Mouse (Mus musculus) lung, embryonic 15.5 days (tissue): ENCODE data around the gene Barx1. TPM values are rescaled to one million over a fixed set of nuclear protein-coding genes. Genes with fewer than 3 reads are reported as not detected.

Experiments
- ATAC-seq: fragments of 200-750 bp; cut with Nextera tagmentation; 2 replicates; pipeline ENCODE4 v1.8.0; 2017; ENCODE audit warnings: moderate number of reproducible peaks, borderline replicate concordance; ENCODE audit not compliant: low FRiP score, low TSS enrichment; ENCODE audit errors: extremely low read depth
- H3K27ac ChIP-seq: fragments of 300-500 bp; sonication (generic); 2 replicates; pipeline ENCODE4 v1.5.1; 2015; ENCODE audit warnings: moderate library complexity, mild to moderate bottlenecking, inconsistent platforms
- H3K27me3 ChIP-seq: fragments of 300-500 bp; sonication (generic); 2 replicates; pipeline ENCODE4 v1.6.1; 2015; ENCODE audit warnings: inconsistent platforms
- H3K36me3 ChIP-seq: fragments of 300-500 bp; sonication (generic); 2 replicates; pipeline ENCODE4 v1.6.1; 2015; ENCODE audit warnings: inconsistent platforms
- H3K4me1 ChIP-seq: fragments of 300-500 bp; sonication (generic); 2 replicates; pipeline ENCODE4 v1.6.1; 2015; ENCODE audit warnings: inconsistent platforms
- H3K4me2 ChIP-seq: fragments of 300-500 bp; sonication (generic); 2 replicates; pipeline ENCODE4 v1.6.1; 2015; ENCODE audit warnings: inconsistent platforms, mild to moderate bottlenecking, moderate library complexity
- H3K4me3 ChIP-seq: fragments of 300-500 bp; sonication (generic); 2 replicates; pipeline ENCODE4 v1.5.1; 2015; ENCODE audit warnings: mild to moderate bottlenecking, inconsistent platforms
- H3K9ac ChIP-seq: fragments of 300-500 bp; sonication (generic); 2 replicates; pipeline ENCODE4 v1.6.1; 2015; ENCODE audit warnings: inconsistent platforms
- H3K9me3 ChIP-seq: fragments of 300-500 bp; sonication (generic); 2 replicates; pipeline ENCODE4 v1.6.1; 2016; ENCODE audit warnings: inconsistent platforms
- WGBS: fragments of 180-500 bp; shearing (Covaris S2); methylation state at CpG from one replicate; pipeline ENCODE4 v1.1.7; 2015; 5-methylcytosine and 5-hydroxymethylcytosine counted together
- polyA plus RNA-seq: library from polyadenylated mRNA; unstranded; fragments of >200 nt; fragmentation: Nextera tagmentation; extraction: Ambion mirVana; gene quantifications from 2 replicates; pipeline ENCODE4 v1.2.1, GENCODE M21; 2015

Barx1 gene
- polyA plus RNA-seq, 1 experiment from 2014 or later, result 0.90 TPM

GRCm38 (mm10) chr13:48686666-48687065 is 23.9 kb downstream of the Barx1 start:
- no peak for ATAC-seq
- Histone ChIP-seq H3K9me3 (no peaks in the 10 kb centered on the region; the same call in 1 of the 2 replicates), H3K27me3 (peaks cover 10% of the 10 kb centered on the region; the same call in 1 of the 2 replicates), H3K4me3 (no peak overlapping the region), H3K9ac (no peak overlapping the region), H3K4me2 (no peak overlapping the region), H3K27ac (no peak overlapping the region), H3K36me3 (no peaks in the 10 kb centered on the region), H3K4me1 (no peaks in the 10 kb centered on the region)
- WGBS, result 57% methylated on average over 5 of the region's 5 CpGs

DNA sequence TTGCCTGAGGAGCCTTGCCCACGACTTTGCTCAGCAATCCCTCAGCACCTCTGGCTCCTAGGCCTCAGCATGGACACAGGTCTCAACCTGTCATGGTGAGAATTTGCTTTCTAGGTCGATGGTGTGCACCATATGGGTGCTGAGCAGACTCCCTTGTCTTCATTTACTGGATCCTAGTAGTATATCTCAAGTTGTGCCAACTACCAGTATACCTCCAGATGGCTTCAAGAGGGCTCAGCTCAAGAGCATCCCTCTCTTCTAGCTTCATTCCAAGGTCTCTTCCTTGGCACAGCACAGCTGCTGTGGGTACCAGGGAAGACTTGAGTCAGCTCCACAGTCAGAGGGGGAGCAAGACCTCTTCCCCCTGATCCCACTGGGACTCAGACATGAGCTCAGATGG is 29.2 kb downstream of the Barx1 start:
- Histone ChIP-seq H3K4me3 (no peak overlapping the region), H3K36me3 (no peaks in the 10 kb centered on the region), H3K4me2 (no peak overlapping the region), H3K4me1 (peaks cover 24% of the 10 kb centered on the region), H3K27me3 (peaks cover 43% of the 10 kb centered on the region), H3K27ac (no peak overlapping the region), H3K9me3 (no peaks in the 10 kb centered on the region; the same call in 1 of the 2 replicates), H3K9ac (no peak overlapping the region)
- WGBS, result 63% methylated on average over 2 of the region's 2 CpGs
- ATAC-seq, result no peak

- H3K9me3 ChIP-seq, result no peaks in the 10 kb centered on the region; the same call in 1 of the 2 replicates
- H3K36me3 ChIP-seq, result no peaks in the 10 kb centered on the region
- H3K4me3 ChIP-seq, result no peak overlapping the region
- H3K27me3 ChIP-seq, result peaks cover 60% of the 10 kb centered on the region
- H3K27ac ChIP-seq, result peak overlapping the region; percentile 33
- peaks cover 24% of the 10 kb centered on the region for H3K4me1 ChIP-seq
- no peak overlapping the region for H3K9ac ChIP-seq
- 0 out of 2 replicates have a peak overlapping the region, but pooled peaks have one; percentile 16 for H3K4me2 ChIP-seq
- 17% methylated on average over 27 of the region's 27 CpGs for WGBS
- ATAC-seq, result peak; percentile 66; the same call in 1 of the 2 replicates
These were observed 31.6 kb downstream of the Barx1 start for GRCm38 (mm10) chr13:48694090-48695064.

DNA sequence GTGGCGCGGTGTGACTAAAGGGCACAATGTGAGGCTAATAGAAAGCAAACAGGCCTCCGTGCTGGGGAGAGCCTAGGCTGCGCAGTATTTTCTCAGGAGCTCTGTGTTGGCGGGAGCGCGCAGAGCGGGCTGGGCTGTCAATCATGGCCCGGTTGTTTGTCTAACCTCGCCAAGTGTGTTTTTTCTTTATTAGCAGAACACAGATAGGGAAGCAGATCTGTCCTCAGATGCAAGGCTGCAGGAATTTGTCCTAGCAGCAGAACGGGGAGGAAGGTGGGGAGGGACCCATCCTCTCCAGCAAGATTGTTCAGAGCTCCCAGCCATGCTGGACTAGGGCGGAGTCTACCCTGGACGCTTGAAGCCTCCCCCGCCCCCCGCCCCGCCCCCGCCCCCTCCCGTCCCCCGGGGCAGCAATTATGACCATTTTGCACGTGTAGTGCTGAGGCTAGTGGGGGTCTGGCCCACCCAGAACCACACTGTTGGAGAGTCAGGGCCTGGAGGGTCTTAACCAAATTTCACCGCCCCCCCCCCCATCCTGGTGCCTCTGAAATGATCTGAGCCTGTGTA is 43.7 kb downstream of the Barx1 start:
- no peak overlapping the region for H3K27ac ChIP-seq
- ATAC-seq, result peak; percentile 68
- WGBS, result 4% methylated on average over 21 of the region's 21 CpGs
- peaks cover 3% of the 10 kb centered on the region; the same call in 1 of the 2 replicates for H3K4me1 ChIP-seq
- no peaks in the 10 kb centered on the region for H3K36me3 ChIP-seq
- peaks cover 10% of the 10 kb centered on the region for H3K27me3 ChIP-seq
- peak overlapping the region; percentile 61 for H3K4me2 ChIP-seq
- H3K9ac ChIP-seq, result peak overlapping the region; percentile 25
- peak overlapping the region; percentile 43 for H3K4me3 ChIP-seq
- no peaks in the 10 kb centered on the region for H3K9me3 ChIP-seq

DNA sequence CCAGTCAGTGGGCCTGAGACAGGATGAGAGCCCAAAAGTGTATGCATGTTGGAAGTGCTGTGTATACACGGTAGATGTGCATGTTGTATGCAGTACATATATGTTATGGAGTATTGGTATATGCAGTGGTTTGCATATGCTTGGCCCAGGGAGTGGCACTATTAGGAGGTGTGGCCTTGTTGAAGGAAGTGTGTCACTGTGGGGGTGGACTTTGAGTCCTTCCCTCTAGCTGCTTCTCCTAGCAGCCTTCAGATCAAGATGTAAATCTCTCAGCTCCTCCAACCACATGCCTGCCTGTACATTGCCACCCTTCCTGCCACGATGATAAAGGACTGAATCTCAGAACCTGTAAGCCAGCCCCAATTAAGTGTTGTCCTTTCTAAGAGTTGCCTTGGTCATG is 49.9 kb downstream of the Barx1 start:
- ATAC-seq, result no peak
- Histone ChIP-seq H3K4me1 (no peaks in the 10 kb centered on the region), H3K9ac (no peak overlapping the region), H3K4me2 (no peak overlapping the region), H3K27me3 (peaks cover 13% of the 10 kb centered on the region; the same call in 1 of the 2 replicates), H3K4me3 (no peak overlapping the region), H3K27ac (no peak overlapping the region), H3K9me3 (no peaks in the 10 kb centered on the region), H3K36me3 (no peaks in the 10 kb centered on the region)
- 67% methylated on average over 2 of the region's 2 CpGs for WGBS

GRCm38 (mm10) chr13:48716075-48716474 is 53.3 kb downstream of the Barx1 start:
- Histone ChIP-seq H3K36me3 (no peaks in the 10 kb centered on the region), H3K9ac (no peak overlapping the region), H3K4me2 (no peak overlapping the region), H3K27me3 (peaks cover 16% of the 10 kb centered on the region; the same call in 1 of the 2 replicates), H3K9me3 (no peaks in the 10 kb centered on the region), H3K27ac (no peak overlapping the region), H3K4me3 (no peak overlapping the region), H3K4me1 (no peaks in the 10 kb centered on the region)
- WGBS, result 42% methylated on average over 4 of the region's 4 CpGs
- no peak; the same call in 1 of the 2 replicates for ATAC-seq

Other genes with a start within 250 kb of the Barx1 start
- gene Zfp169, start 149.5 kb upstream of the Barx1 start, polyA plus RNA-seq, result 3.6 and 3.7 TPM in 2 replicates
- 0.79 and 1.1 TPM in 2 replicates for gene A830005F24Rik, start 149.4 kb upstream of the Barx1 start, polyA plus RNA-seq
- 9.4 and 10.3 TPM in 2 replicates for gene Ptpdc1, start 37.3 kb upstream of the Barx1 start, polyA plus RNA-seq
- gene Phf2, start 208.1 kb downstream of the Barx1 start, polyA plus RNA-seq, result 8.0 and 8.3 TPM in 2 replicates